Mouse (Mus musculus): Measurements from ENCODE around the gene Ppp1r36. TPM values are rescaled to one million over a fixed set of nuclear protein-coding genes. Genes with fewer than 3 reads are reported as not detected.

Ppp1r36 gene
- polyA plus RNA-seq, 1 experiment, result not detected

GRCm38 (mm10) chr12:76370831-76371571 is 46.3 kb upstream of the Ppp1r36 start:
- 1% methylated on average over 63 of the region's 63 CpGs for WGBS
- Histone ChIP-seq H3K27me3 (ENCODE audit: control insufficient read depth, insufficient read depth, low read length) (no peaks in the 10 kb centered on the region), H3K4me1 (ENCODE audit: control insufficient read depth, insufficient read depth, insufficient read length) (peaks cover 25% of the 10 kb centered on the region), H3K36me3 (ENCODE audit: control insufficient read depth, insufficient read depth, low read length) (no peaks in the 10 kb centered on the region), H3K4me3 (ENCODE audit: extremely low read depth, insufficient read depth, insufficient read length) (peak overlapping the region; percentile 100), H3K27ac (ENCODE audit: insufficient read depth, low read length) (peak overlapping the region; percentile 100)
- no peak for TF ChIP-seq CTCF (IDR thresholded peaks at IDR 0.05; ENCODE audit: extremely low read depth, insufficient read depth, insufficient read length, insufficient replicate concordance)
- peak; percentile 11; the same call in 1 of the 2 replicates for TF ChIP-seq POLR2A (IDR thresholded peaks at IDR 0.05; ENCODE audit: low read depth, low read length)
- DNase-seq (ENCODE audit: low read depth in 1 of 2, low spot score in 2 of 2), result peak in 1 of 2 experiments; percentile 76

DNA sequence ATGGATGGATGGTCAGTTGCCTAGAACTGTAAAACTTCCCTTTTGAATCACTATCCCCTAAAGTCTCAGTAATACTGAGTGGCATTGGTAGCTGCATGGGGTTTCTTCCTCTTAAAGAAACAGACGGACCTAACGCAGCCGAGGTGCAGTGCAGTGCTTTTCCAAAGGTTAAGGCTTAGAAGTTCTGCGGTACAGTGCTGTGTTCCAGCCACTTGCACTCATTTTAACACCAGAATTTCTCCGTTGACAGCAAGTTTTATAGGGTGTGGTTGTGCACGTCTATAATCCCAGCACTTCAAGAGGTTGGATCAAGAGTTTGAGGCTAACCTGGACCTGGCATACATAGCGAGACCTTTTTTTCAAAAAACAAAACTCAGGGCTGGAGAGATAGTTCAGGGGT is 45.3 kb upstream of the Ppp1r36 start:
- Histone ChIP-seq H3K27ac (ENCODE audit: insufficient read depth, low read length) (0 out of 2 replicates have a peak overlapping the region, but pooled peaks have one; percentile 35), H3K27me3 (ENCODE audit: control insufficient read depth, insufficient read depth, low read length) (no peaks in the 10 kb centered on the region), H3K36me3 (ENCODE audit: control insufficient read depth, insufficient read depth, low read length) (no peaks in the 10 kb centered on the region), H3K4me1 (ENCODE audit: control insufficient read depth, insufficient read depth, insufficient read length) (peaks cover 28% of the 10 kb centered on the region), H3K4me3 (ENCODE audit: extremely low read depth, insufficient read depth, insufficient read length) (peak overlapping the region; percentile 29)
- DNase-seq (ENCODE audit: low read depth in 1 of 2, low spot score in 2 of 2), result no peak
- WGBS, result 21% methylated on average over 7 of the region's 7 CpGs
- TF ChIP-seq POLR2A (IDR thresholded peaks at IDR 0.05; ENCODE audit: low read depth, low read length) (no peak), CTCF (IDR thresholded peaks at IDR 0.05; ENCODE audit: extremely low read depth, insufficient read depth, insufficient read length, insufficient replicate concordance) (no peak)

DNA sequence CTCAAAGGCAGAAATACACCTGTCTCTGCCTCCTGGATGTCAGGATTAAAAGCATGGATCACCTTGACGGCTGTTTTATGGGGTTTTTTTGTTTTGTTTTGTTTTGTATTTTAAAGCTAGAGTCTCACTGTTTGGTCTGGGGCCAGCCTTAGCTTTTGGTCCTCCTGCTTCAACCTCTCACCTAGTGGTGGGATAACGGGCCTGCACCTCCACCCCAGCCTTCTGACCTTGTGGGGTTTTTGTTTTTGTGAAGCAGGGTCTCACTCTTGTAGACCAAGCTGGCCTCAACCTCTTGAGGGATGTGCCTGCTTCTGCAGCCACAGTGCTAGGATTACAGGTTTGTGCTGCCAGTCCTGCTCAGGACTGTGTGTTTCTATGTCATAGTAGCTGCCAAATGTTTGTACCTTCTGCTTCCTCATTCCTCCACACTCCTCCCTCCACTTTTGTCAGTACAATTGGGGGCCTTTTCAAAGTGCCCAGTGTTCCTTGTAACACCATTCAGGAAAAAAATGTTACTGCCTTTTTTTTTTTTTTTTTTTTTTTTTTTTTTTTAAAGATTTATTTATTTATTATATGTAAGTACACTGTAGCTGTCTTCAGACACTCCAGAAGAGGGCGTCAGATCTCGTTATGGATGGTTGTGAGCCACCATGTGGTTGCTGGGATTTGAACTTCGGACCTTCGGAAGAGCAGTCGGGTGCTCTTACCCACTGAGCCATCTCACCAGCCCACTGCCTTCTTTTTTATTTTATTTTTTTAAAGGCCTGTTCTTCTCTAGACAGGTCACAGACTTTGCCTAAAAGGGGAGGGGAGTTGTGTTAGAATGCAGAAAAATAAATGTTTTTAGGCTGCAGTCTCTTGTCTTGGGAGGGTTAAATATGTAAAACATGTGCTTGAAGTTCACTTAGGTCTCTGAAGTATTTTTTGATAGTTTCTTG is 44.2 kb upstream of the Ppp1r36 start:
- TF ChIP-seq POLR2A (IDR thresholded peaks at IDR 0.05; ENCODE audit: low read depth, low read length), result no peak
- peak; percentile 17; the same call in 1 of the 2 replicates for TF ChIP-seq CTCF (IDR thresholded peaks at IDR 0.05; ENCODE audit: extremely low read depth, insufficient read depth, insufficient read length, insufficient replicate concordance)
- peak in 1 of 2 experiments; percentile 23 for DNase-seq (ENCODE audit: low read depth in 1 of 2, low spot score in 2 of 2)
- no peaks in the 10 kb centered on the region for H3K36me3 ChIP-seq (ENCODE audit: control insufficient read depth, insufficient read depth, low read length)
- 60% methylated on average over 5 of the region's 7 CpGs for WGBS
- no peaks in the 10 kb centered on the region for H3K27me3 ChIP-seq (ENCODE audit: control insufficient read depth, insufficient read depth, low read length)
- H3K27ac ChIP-seq (ENCODE audit: insufficient read depth, low read length), result peak overlapping the region; percentile 49
- no peak overlapping the region for H3K4me3 ChIP-seq (ENCODE audit: extremely low read depth, insufficient read depth, insufficient read length)
- peaks cover 23% of the 10 kb centered on the region for H3K4me1 ChIP-seq (ENCODE audit: control insufficient read depth, insufficient read depth, insufficient read length)

DNA sequence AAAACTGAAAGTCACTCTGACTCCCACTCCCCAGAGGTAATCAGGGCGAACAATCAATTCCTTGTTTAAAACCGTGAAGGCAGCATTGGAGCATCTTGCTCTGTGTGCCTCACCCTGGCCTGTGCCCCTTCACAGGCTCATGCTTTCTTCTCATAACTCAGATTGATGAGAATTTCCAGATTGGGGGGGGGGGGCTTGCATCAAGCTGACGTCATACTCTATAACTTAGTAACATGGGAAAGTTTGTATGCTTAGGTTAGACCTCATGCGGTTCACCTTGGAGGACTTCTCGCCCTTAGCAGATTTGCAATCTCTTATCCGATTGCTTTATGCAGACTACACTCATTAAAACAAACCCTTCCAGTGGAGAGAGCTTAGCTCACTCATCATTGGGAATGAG is 43.3 kb upstream of the Ppp1r36 start:
- H3K27me3 ChIP-seq (ENCODE audit: control insufficient read depth, insufficient read depth, low read length), result no peaks in the 10 kb centered on the region
- DNase-seq (ENCODE audit: low read depth in 1 of 2, low spot score in 2 of 2), result no peak
- no peak for TF ChIP-seq CTCF (IDR thresholded peaks at IDR 0.05; ENCODE audit: extremely low read depth, insufficient read depth, insufficient read length, insufficient replicate concordance)
- no peak for TF ChIP-seq POLR2A (IDR thresholded peaks at IDR 0.05; ENCODE audit: low read depth, low read length)
- no peak overlapping the region for H3K27ac ChIP-seq (ENCODE audit: insufficient read depth, low read length)
- H3K4me3 ChIP-seq (ENCODE audit: extremely low read depth, insufficient read depth, insufficient read length), result no peak overlapping the region
- H3K36me3 ChIP-seq (ENCODE audit: control insufficient read depth, insufficient read depth, low read length), result no peaks in the 10 kb centered on the region
- peaks cover 25% of the 10 kb centered on the region for H3K4me1 ChIP-seq (ENCODE audit: control insufficient read depth, insufficient read depth, insufficient read length)
- WGBS, result 74% methylated on average over 6 of the region's 6 CpGs

DNA sequence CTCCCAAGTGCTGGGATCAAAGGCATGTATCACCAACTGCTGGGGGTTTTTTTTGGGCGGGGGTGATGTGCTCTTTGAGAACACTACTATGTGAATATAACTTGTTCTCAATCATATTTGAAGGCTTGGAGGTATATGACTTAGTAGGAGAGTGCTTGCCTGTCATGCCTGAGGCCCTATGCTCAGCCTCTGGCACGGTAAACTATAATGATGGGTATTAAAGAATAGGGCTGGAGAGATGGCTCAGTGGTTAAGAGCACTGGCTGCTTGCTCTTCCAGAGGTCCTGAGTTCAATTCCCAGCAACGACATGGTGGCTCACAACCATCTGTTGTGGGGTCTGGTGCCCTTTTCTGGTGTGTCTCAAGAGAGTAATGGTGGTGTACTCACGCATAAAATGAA is 42.4 kb upstream of the Ppp1r36 start:
- TF ChIP-seq POLR2A (IDR thresholded peaks at IDR 0.05; ENCODE audit: low read depth, low read length) (no peak), CTCF (IDR thresholded peaks at IDR 0.05; ENCODE audit: extremely low read depth, insufficient read depth, insufficient read length, insufficient replicate concordance) (no peak)
- Histone ChIP-seq H3K4me3 (ENCODE audit: extremely low read depth, insufficient read depth, insufficient read length) (no peak overlapping the region), H3K4me1 (ENCODE audit: control insufficient read depth, insufficient read depth, insufficient read length) (peaks cover 25% of the 10 kb centered on the region), H3K27me3 (ENCODE audit: control insufficient read depth, insufficient read depth, low read length) (no peaks in the 10 kb centered on the region), H3K36me3 (ENCODE audit: control insufficient read depth, insufficient read depth, low read length) (no peaks in the 10 kb centered on the region), H3K27ac (ENCODE audit: insufficient read depth, low read length) (no peak overlapping the region)
- 75% methylated on average over 4 of the region's 4 CpGs for WGBS
- DNase-seq (ENCODE audit: low read depth in 1 of 2, low spot score in 2 of 2), result no peak

GRCm38 (mm10) chr12:76375506-76375905 is 41.8 kb upstream of the Ppp1r36 start:
- 50% methylated on average over 3 of the region's 3 CpGs for WGBS
- H3K36me3 ChIP-seq (ENCODE audit: control insufficient read depth, insufficient read depth, low read length), result no peaks in the 10 kb centered on the region
- peaks cover 25% of the 10 kb centered on the region for H3K4me1 ChIP-seq (ENCODE audit: control insufficient read depth, insufficient read depth, insufficient read length)
- no peak for DNase-seq (ENCODE audit: low read depth in 1 of 2, low spot score in 2 of 2)
- H3K27me3 ChIP-seq (ENCODE audit: control insufficient read depth, insufficient read depth, low read length), result no peaks in the 10 kb centered on the region
- H3K4me3 ChIP-seq (ENCODE audit: extremely low read depth, insufficient read depth, insufficient read length), result no peak overlapping the region
- no peak for TF ChIP-seq CTCF (IDR thresholded peaks at IDR 0.05; ENCODE audit: extremely low read depth, insufficient read depth, insufficient read length, insufficient replicate concordance)
- no peak for TF ChIP-seq POLR2A (IDR thresholded peaks at IDR 0.05; ENCODE audit: low read depth, low read length)
- peak overlapping the region; percentile 54; the same call in 1 of the 2 replicates for H3K27ac ChIP-seq (ENCODE audit: insufficient read depth, low read length)
